Mouse (Mus musculus): Measurements from ENCODE around the gene Fam217b.

Fam217b gene

DNA sequence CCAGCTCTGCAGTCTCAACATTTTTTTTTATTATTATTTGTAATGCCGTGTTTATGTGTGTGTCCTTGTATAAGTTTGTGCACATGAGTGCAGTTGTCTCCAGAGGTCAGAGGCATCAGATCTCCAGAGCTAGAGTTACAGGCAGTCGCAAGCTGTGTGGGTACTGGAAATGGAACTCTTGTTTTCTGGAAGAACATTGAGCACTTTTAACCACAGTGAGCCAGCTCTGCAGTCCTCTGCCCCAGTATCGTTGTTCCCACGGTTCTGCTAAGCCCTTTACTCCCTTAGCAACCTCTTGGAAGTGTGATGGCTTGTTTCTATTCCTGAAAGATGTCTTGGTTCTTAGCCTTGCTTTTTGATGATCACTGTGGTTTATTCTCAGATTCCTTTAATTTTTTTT lies 35.1 kb downstream of the Fam217b start:
- no peak for DNase-seq

GRCm38 (mm10) chr2:178450236-178450635 lies 35.9 kb downstream of the Fam217b start:
- no peak for DNase-seq

DNA sequence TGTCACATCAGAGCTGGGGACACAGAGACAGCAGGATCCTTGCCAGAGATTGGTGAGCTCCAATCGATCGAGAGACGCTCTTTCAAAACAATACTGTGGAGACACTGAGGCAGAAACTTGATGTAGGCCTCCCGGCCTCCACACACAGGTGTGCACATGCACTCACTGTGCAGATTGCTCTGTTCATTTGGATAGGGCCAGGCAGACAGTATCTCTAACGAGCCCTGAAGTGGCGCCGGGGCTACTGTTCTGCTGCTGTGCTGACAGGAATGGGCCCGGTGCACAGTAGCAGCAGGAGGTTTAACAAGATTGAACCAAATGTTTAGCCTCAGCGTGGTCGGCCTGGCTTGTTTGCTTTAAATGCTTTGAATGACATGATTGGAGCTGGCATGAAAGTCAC lies 36.6 kb downstream of the Fam217b start:
- no peak for DNase-seq

GRCm38 (mm10) chr2:178454664-178455516 lies 40.6 kb downstream of the Fam217b start:
- DNase-seq, result peak; percentile 3

DNA sequence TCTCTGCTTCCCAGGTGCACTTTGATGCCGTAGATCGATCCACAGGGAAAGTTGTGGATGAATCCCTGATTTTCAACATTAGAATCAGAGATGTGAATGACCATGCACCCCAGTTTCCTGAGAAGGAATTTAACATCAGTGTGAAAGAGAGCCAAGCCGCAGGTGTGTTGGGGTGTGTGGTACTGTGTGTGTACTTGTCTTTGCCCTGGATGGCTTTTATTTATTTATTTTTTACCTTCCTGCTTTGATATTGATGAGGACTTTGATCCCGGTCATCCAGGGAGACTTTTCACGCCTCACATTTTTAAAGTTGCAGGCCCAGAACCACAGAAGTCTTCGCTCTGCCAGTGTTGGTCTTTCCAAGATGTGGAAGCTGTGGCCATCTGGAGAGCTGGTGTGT lies 43.1 kb downstream of the Fam217b start:
- DNase-seq, result no peak

- no peak for DNase-seq
Measured at GRCm38 (mm10) chr2:178460353-178460752, 46.0 kb downstream of the Fam217b start.

DNA sequence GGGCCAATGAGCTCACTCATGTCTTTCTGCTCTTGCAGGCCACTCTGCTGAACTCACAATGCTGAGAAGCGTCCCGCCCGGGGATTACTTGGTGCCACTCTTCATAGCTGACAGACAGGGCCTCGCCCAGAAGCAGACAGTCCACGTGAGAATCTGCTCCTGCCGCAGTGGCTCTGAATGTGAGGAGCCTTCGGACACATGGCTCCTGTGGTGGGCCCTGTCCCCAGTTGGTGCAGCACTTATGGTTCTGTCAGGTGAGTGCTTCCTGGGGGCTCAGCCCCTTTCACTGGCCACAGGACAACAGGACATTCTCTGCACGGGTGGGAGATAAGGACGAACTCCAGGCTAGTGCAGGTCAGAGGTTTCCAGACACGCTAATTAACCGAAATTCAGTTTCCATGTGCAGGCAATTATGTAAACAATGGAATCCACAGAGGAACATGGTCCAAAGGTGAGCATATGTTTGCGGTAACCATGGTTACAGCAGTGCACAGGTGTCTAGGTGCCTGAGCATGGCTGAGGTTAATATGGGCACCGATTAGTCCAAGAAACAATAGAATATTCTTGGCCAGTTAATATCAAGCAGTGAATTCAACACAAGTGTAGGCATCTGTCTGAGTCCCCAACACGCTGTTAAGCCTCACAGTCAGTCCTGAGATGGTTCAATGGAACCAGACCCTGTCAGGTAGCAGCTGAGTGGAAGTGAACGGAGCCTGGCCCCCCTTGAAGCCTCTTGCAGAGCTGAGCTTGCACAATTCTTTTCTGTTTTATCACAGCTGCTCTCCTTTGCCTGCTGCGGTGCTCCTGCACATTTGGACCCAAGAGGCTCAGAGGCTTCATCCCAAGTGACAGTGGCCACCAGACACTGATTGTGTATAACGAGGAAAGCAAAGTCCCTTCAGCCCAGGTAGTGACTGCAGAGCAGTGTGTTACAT lies 57.5 kb downstream of the Fam217b start:
- no peak for DNase-seq

GRCm38 (mm10) chr2:178473916-178474315 lies 59.6 kb downstream of the Fam217b start:
- DNase-seq, result no peak
